Mouse (Mus musculus) erythroblast, adult 5-6 weeks (primary cell): ENCODE data around the gene Mif. TPM values are rescaled to one million over a fixed set of nuclear protein-coding genes. Genes with fewer than 3 reads are reported as not detected.
A peak's percentile ranks its signal among the peaks of the same experiment; 100 is the strongest.
"Not testable (repeated sequence)": the region's sequence is repeated elsewhere in the genome, so short reads cannot be mapped to it uniquely, and the experiment has no call there.

Experiments
- ATAC-seq: replicated peaks from 2 replicates; pipeline ENCODE4 v1.8.0; 2016; ENCODE audit warnings: moderate number of reproducible peaks, mild to moderate bottlenecking, moderate TSS enrichment, inconsistent platforms; ENCODE audit not compliant: poor library complexity, low FRiP score, severe bottlenecking
- total RNA-seq, 2 experiments: library from RNA; stranded (forward) in 1 of 2; stranded (reverse) in 1 of 2; fragments of 150-400 nt in 1 of 2; fragments of 200-764, 138-1000 nt in 1 of 2; gene quantifications; 2 replicates each; pipeline versions ENCODE4 v1.2.3 to v1.2.4; 2015 to 2017; ENCODE audit warnings: low replicate concordance in 2 of 2

The Mif gene
- total RNA-seq, 2 experiments from 2014 or later, result 65.8 to 79.7 TPM

- ATAC-seq, result peak; percentile 6; the same call in 1 of the 2 replicates
Measured at GRCm38 (mm10) chr10:75844800-75845199, 15.2 kb downstream of the Mif start.

- not testable (repeated sequence) for ATAC-seq
Measured at GRCm38 (mm10) chr10:75843898-75844297, 16.1 kb downstream of the Mif start.

- no peak for ATAC-seq
Measured at GRCm38 (mm10) chr10:75839092-75839491, 20.9 kb downstream of the Mif start.

GRCm38 (mm10) chr10:75837248-75837759, 22.7 kb downstream of the Mif start, which contains the start of gene Gstt2:
Gene Gstt2 (minus strand): TSS chr10:75837424.
- ATAC-seq, result peak; percentile 81

- ATAC-seq, result no peak
Measured at GRCm38 (mm10) chr10:75835761-75836531, 24.1 kb downstream of the Mif start.

GRCm38 (mm10) chr10:75835307-75835706, 24.7 kb downstream of the Mif start:
- peak; percentile 53 for ATAC-seq

GRCm38 (mm10) chr10:75834721-75835120, 25.3 kb downstream of the Mif start:
- ATAC-seq, result no peak

GRCm38 (mm10) chr10:75834250-75834649, 25.8 kb downstream of the Mif start:
- peak; percentile 49 for ATAC-seq

GRCm38 (mm10) chr10:75833456-75834080, 26.5 kb downstream of the Mif start:
- no peak for ATAC-seq

- ATAC-seq, result peak; percentile 38; the same call in 1 of the 2 replicates
Measured at GRCm38 (mm10) chr10:75832272-75832895, 27.7 kb downstream of the Mif start.

GRCm38 (mm10) chr10:75830275-75830670, 29.8 kb downstream of the Mif start:
- no peak for ATAC-seq

- no peak for ATAC-seq
Measured at GRCm38 (mm10) chr10:75829529-75830274, 30.3 kb downstream of the Mif start.

GRCm38 (mm10) chr10:75828500-75828931, 31.5 kb downstream of the Mif start:
- ATAC-seq, result no peak

- no peak for ATAC-seq
Measured at GRCm38 (mm10) chr10:75827668-75828360, 32.2 kb downstream of the Mif start.

- no peak for ATAC-seq
Measured at GRCm38 (mm10) chr10:75824530-75824929, 35.5 kb downstream of the Mif start.

GRCm38 (mm10) chr10:75823782-75824181, 36.3 kb downstream of the Mif start:
- no peak for ATAC-seq

- ATAC-seq, result no peak
Measured at GRCm38 (mm10) chr10:75822443-75822842, 37.6 kb downstream of the Mif start, which contains the start of gene Gstt4. Gene Gstt4 (minus strand): TSS chr10:75822543.

GRCm38 (mm10) chr10:75819882-75820281, 40.2 kb downstream of the Mif start:
- no peak for ATAC-seq

- no peak for ATAC-seq
Measured at GRCm38 (mm10) chr10:75818641-75819040, 41.4 kb downstream of the Mif start.
